12 mouse cellular contexts compared by ENCODE assay signal in genomic region chr8:85533434-85533833, GRCm38 (mm10).
"Had no signal": no experiment of that assay in that cellular context is flagged by ENCODE, and none has a peak within 500 bp of the region (broad histone marks: within the 10 kb centered on the region; RNA-seq: fewer than 3 reads in every experiment).

No protein-coding gene starts in this region.

- H3K27me3 ChIP-seq: kidney, embryonic 15.5 days; limb, embryonic 12.5 days; neural tube, embryonic 15.5 days had no signal

- H3K9ac ChIP-seq: kidney, embryonic 15.5 days; limb, embryonic 12.5 days; liver, embryonic 14.5 days; neural tube, embryonic 15.5 days had no signal

- H3K4me3 ChIP-seq: kidney, embryonic 15.5 days; limb, embryonic 12.5 days; midbrain, embryonic 10.5 days; myocyte; neural tube, embryonic 15.5 days had no signal

- H3K4me2 ChIP-seq: kidney, embryonic 15.5 days; limb, embryonic 12.5 days; neural tube, embryonic 15.5 days had no signal

- ATAC-seq: intestine, embryonic 16.5 days had no signal

- DNase-seq: kidney, adult 2 months; kidney, postnatal 14 days; lung, postnatal 10 days; midbrain, embryonic 14.5 days; thymus, postnatal 4 days had no signal

- H3K4me1 ChIP-seq: kidney, embryonic 15.5 days; limb, embryonic 12.5 days; midbrain, embryonic 10.5 days; neural tube, embryonic 15.5 days had no signal

- H3K27ac ChIP-seq: kidney, embryonic 15.5 days; limb, embryonic 12.5 days; liver, embryonic 14.5 days; midbrain, embryonic 10.5 days; neural tube, embryonic 15.5 days had no signal

- H3K9me3 ChIP-seq: kidney, embryonic 15.5 days; limb, embryonic 12.5 days; midbrain, embryonic 10.5 days; neural tube, embryonic 15.5 days had no signal
